Mouse (Mus musculus): ENCODE measurements around the gene Vmn1r27.

GRCm38 (mm10) chr6:58216119-58216518 is 2.5 kb downstream of the Vmn1r27 start:
- no peak for TF ChIP-seq EP300 (IDR thresholded peaks at IDR 0.05; ENCODE audit: low read depth)
- TF ChIP-seq CTCF (IDR thresholded peaks at IDR 0.05; ENCODE audit: low read depth), result no peak

Measured in liver, postnatal 0 days (tissue).